Mouse (Mus musculus): Measurements from ENCODE around the gene D430041D05Rik.
A peak's percentile ranks its signal among the peaks of the same experiment; 100 is the strongest.

D430041D05Rik gene

GRCm38 (mm10) chr2:104410963-104411545, at the start of gene D430041D05Rik:
Gene D430041D05Rik, minus strand, starts transcription at chr2:104411013.
- DNase-seq (ENCODE audit: low spot score in 2 of 2) = no peak

GRCm38 (mm10) chr2:104460021-104460420, 49.2 kb upstream of the D430041D05Rik start:
- no peak for DNase-seq (ENCODE audit: low spot score in 2 of 2)

GRCm38 (mm10) chr2:104458569-104459332, 47.9 kb upstream of the D430041D05Rik start:
- DNase-seq (ENCODE audit: low spot score in 2 of 2) = no peak

- no peak for DNase-seq (ENCODE audit: low spot score in 2 of 2)
Observed at GRCm38 (mm10) chr2:104457106-104457505, 46.3 kb upstream of the D430041D05Rik start.

GRCm38 (mm10) chr2:104450685-104451084, 39.9 kb upstream of the D430041D05Rik start:
- DNase-seq (ENCODE audit: low spot score in 2 of 2) = no peak

GRCm38 (mm10) chr2:104449191-104449590, 38.4 kb upstream of the D430041D05Rik start:
- no peak for DNase-seq (ENCODE audit: low spot score in 2 of 2)

- no peak for DNase-seq (ENCODE audit: low spot score in 2 of 2)
Observed at GRCm38 (mm10) chr2:104448201-104448600, 37.4 kb upstream of the D430041D05Rik start.

GRCm38 (mm10) chr2:104446016-104446415, 35.2 kb upstream of the D430041D05Rik start:
- no peak for DNase-seq (ENCODE audit: low spot score in 2 of 2)

GRCm38 (mm10) chr2:104444776-104445175, 34.0 kb upstream of the D430041D05Rik start:
- peak; percentile 29 to 40 for DNase-seq (ENCODE audit: low spot score in 2 of 2)

- no peak for DNase-seq (ENCODE audit: low spot score in 2 of 2)
Observed at GRCm38 (mm10) chr2:104442341-104442740, 31.5 kb upstream of the D430041D05Rik start.

GRCm38 (mm10) chr2:104436226-104436625, 25.4 kb upstream of the D430041D05Rik start:
- no peak for DNase-seq (ENCODE audit: low spot score in 2 of 2)

- DNase-seq (ENCODE audit: low spot score in 2 of 2) = no peak
Observed at GRCm38 (mm10) chr2:104431067-104431466, 20.3 kb upstream of the D430041D05Rik start.

- DNase-seq (ENCODE audit: low spot score in 2 of 2) = no peak
Observed at GRCm38 (mm10) chr2:104430566-104430965, 19.8 kb upstream of the D430041D05Rik start.

GRCm38 (mm10) chr2:104426112-104426511, 15.3 kb upstream of the D430041D05Rik start:
- no peak for DNase-seq (ENCODE audit: low spot score in 2 of 2)

- DNase-seq (ENCODE audit: low spot score in 2 of 2) = no peak
Observed at GRCm38 (mm10) chr2:104422230-104422629, 11.4 kb upstream of the D430041D05Rik start.

- DNase-seq (ENCODE audit: low spot score in 2 of 2) = no peak
Observed at GRCm38 (mm10) chr2:104420805-104421204, 10.0 kb upstream of the D430041D05Rik start.

- DNase-seq (ENCODE audit: low spot score in 2 of 2) = no peak
Observed at GRCm38 (mm10) chr2:104419999-104420398, 9.2 kb upstream of the D430041D05Rik start.

GRCm38 (mm10) chr2:104419411-104419810, 8.6 kb upstream of the D430041D05Rik start:
- DNase-seq (ENCODE audit: low spot score in 2 of 2) = no peak

- no peak for DNase-seq (ENCODE audit: low spot score in 2 of 2)
Observed at GRCm38 (mm10) chr2:104413011-104413410, 2.2 kb upstream of the D430041D05Rik start.

- DNase-seq (ENCODE audit: low spot score in 2 of 2) = no peak
Observed at GRCm38 (mm10) chr2:104412496-104412895, 1.7 kb upstream of the D430041D05Rik start.

- DNase-seq (ENCODE audit: low spot score in 2 of 2) = no peak
Observed at GRCm38 (mm10) chr2:104411806-104412205, 993 bp upstream of the D430041D05Rik start.

GRCm38 (mm10) chr2:104409851-104410821, 677 bp downstream of the D430041D05Rik start:
- peak in 1 of 2 experiments; percentile 54 for DNase-seq (ENCODE audit: low spot score in 2 of 2)
